Mouse (Mus musculus) mouse embryonic stem cell (cell line): ENCODE data around the gene Cep164.
"Not testable (repeated sequence)": the region's sequence is repeated elsewhere in the genome, so short reads cannot be mapped to it uniquely, and the experiment has no call there.

ENCODE experiments used
- in situ Hi-C, 2 experiments: fragments of 300-500 bp; cut with MboI; formaldehyde crosslinking; loops; 1 replicate in 1 of 2; 3 replicates in 1 of 2; pipeline ENCODE4 v1.14.3; 2019 to 2020; ENCODE audit warnings: low sequenced_read_pairs in 2 of 2, low pct_unique_long_range_greater_than_20kb in 1 of 2, mixed read lengths in 1 of 2; ENCODE audit not compliant: unreplicated experiment in 1 of 2

Gene Cep164

DNA sequence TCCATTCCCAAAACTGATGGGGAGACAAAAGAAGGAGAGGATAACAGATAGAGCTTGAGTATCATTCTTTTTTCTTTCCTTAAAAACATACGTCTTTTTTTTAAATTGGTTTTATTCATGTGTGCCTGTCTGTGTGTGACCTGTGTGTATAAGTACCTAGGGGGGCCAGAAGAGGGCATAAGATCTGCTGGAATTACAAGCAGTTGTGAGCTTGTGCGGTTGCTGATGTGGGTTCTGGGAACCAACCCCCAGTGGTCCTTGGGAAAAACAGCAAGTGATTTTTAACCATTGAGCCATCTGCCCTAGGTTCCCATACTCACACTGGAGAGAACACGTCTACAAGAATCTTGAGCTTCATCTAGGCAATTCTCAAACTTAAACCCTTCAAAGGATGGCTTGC is 31.2 kb downstream of the Cep164 start:
- in situ Hi-C loops = no loop called here

DNA sequence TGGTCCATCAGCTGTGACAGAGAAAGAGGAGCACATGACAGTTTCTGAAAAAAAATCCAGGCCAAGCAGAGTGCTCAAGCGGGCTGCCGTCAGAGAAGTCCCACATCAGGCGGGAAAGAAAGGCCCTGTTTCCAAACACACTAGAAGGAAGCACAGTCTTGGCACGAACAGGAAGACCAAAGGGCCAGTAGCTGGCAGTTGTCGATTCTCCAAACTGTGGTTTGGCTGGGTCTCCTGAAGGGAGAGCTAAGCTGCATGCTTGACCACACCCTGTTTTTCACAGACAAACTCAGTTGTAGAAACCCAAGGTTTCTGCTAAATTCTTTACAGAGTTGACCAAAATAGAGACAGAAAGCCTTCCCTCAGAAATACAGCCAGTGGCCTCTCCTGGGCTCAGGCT is 32.8 kb downstream of the Cep164 start:
- in situ Hi-C loops = no loop called here

DNA sequence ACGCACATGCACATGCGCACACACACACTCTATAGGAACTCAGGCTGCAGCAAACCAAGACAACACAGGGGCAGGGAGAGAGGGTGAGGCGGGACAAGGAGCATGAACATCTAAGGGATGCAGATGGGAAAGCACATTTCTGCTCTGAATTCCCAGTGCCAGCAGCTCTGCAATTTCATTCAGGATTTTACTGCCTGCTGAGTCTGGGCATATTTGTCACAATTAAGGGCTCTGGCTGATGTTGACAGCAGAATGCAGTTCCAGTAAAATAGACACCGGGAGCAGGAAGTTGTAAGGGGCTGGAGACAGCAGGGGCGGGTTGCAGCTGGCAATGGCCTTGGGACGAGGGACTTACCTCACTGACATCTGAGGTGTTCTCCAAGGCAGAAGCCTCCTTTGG is 34.8 kb downstream of the Cep164 start:
- in situ Hi-C loops = no loop called here

DNA sequence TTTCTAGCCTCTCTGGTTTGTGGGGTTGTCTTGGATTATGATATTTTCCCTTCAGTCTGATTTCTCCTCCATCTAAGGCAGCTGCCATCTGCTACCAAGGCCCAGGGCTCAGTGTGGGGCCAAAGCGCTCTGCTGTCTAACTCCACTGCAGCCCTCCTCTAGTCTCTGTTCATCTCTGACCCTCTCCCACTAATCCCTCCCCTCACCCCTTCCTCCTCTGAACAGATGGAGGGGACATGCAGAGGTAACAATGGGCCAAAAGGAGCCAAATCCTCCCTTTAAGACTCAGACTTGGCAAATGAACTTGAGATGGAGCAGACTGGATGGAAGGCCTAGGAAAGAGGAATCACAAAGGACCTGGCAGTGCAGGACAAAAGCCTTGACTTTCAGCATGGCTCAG is 36.3 kb downstream of the Cep164 start:
- in situ Hi-C loops = no loop called here

DNA sequence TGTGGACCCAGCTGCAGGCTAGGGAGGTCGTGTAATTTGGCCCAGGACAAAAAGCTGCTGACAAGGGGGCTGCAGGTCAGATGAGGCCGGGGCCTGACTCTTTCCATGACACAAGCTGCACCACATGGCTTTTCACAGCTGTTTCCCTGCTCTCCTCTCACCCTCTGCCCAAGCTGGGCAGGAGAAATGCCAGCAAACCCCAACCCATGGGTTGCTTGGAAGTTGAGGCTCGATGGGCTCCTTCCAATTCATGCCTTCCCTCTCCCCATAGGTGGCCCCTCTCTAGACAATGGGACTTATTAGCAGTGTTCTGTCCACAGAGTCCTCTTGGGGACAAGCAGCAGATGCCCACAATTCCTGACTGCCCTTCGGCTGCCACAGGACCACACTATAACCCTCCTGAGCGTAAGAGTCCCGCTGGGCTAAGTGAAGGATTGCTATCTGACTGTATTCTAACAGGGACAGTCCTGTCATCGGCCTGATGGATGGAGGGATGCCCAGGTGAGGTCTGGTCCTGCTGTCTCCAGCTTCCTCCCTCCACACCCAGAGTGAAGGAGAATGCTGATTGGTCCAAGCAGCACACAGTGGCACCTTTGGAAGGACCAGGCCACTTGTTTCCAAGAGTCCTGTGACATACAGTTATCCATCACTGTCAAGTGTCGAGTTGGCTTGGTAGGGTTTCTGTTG is 36.9 kb downstream of the Cep164 start:
- in situ Hi-C loops = no loop called here

DNA sequence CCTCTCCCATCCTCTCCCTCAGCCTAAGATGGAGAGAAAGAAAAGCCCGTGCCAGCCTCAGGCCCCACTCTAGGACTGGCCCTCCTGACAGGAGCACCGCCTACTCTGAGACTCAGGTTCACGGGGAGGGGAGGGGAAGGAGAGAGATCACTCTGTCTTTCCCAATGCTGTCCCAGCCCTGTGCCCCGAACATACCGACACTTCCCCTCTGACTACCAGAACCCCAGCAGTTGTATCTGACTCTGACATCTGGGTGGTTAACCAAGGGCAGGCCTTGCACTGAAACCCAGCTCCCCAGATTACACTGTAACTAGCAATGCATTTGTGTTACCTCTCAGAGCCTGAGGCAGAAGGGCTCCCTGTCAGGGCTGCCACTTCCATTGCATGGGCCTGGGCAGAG is 40.1 kb downstream of the Cep164 start:
- in situ Hi-C loops = no loop called here

DNA sequence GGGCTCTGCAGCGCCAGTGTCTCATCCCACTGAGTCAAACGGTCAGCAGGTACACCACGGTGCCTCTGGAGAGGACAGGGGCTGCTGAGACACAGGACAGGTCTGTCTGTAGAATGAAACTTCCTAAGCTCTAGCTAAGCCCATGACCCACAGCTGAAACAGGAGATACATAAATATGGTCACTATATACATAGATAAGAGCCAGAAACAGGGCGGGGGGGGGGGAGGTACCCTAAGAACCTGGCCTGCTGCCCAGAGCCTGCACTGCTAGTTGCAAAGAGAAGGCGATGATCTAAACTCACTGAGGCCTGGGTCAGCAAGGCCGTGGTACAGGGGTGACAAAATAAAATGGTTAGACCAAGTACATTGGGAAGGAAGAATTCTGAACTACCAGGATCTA is 40.9 kb downstream of the Cep164 start:
- in situ Hi-C loops = no loop called here

DNA sequence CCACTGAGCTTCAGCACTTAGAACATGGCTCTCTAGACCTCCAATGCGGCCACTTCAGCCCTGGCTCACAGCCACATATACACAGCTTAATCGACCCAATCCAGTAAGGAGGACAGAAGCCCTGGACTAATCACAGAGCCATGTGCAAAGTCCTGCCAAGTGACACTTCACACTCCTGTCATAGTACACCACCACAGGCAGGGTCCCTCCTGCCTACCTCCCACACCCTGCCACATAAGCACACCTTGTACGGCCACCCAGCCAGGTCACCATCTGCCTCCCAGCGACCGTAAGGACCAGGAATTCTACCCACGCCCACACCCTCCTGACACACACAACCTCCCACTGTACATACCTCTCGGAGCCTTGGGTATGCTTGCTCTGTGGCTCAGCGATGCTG is 41.4 kb downstream of the Cep164 start:
- in situ Hi-C loops = no loop called here

DNA sequence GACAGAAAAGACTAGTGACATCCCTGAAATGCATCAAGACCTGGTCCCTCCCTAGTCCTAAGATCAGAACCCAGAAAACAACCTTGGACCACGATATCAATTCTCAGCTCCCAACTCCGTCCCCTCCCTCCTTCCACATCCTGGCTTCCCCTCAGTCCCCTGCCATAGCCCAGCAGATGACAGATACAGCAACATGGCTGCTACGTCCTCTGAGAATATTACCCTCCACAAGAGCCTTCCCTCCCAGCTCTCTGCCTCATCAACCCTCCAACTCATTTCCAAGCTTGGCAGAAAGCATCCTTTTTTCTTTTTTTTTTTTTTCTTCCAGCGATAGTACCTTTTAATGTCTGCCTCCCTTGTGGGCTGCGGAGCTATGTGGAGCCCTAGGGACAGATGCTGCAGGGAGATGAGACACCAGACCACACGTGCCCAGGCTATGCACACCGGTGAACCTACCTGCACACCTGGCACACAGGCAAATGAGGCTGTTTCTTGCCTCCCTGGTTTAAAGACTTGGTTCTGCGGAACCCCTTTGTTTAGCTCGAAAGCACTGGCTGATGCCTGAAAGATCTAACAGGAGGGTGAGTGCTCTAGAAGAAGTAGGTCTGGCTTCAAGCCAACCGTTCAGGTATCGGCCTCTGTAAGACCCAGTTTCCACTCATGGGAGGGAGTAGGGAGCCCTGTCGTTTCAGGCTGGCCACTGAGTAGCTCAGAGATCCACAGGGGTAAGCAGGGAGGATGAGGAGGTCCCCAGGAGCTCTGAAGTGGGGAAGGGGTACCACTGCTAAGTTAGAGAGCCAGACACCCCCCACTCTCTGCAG is 45.0 kb downstream of the Cep164 start:
- in situ Hi-C loops = no loop called here

DNA sequence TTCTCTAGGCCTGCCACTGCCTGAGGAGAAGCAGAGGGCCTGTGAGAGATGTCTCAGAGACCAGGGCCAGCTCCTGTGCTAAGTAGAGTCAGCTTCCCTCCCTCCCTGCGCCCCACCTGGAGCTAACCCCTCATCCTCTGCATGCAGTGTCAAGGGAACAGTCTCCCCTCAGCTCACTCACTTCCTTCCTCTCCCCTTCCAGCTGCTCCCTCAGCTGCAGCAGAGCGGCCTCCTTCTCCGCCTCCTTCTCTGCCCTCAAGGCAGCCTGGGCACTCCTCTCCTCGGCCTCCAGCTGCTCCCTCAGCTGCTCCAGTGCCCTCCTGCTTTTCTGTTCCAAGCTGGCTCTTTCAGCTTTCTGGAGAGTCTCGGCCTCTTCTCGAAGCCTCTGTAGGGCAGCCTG is 49.3 kb downstream of the Cep164 start:
- in situ Hi-C loops = no loop called here

DNA sequence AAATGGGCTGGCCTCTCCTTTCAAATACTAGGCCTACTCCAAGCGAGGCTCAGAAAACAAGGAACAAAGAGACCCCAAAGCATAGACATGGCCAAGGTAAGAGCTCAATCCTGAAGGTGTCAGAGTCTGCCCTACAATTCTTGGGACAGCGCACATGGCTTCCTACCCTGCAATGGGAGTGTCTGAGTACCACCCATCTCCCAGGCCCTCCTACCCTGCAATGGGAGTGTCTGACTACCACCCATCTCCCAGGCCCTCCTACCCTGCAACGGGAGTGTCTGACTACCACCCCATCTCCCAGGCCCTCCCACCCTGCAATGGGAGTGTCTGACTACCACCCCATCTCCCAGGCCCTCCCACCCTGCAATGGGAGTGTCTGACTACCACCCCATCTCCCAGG is 52.3 kb downstream of the Cep164 start:
- in situ Hi-C loops = not testable (repeated sequence)

DNA sequence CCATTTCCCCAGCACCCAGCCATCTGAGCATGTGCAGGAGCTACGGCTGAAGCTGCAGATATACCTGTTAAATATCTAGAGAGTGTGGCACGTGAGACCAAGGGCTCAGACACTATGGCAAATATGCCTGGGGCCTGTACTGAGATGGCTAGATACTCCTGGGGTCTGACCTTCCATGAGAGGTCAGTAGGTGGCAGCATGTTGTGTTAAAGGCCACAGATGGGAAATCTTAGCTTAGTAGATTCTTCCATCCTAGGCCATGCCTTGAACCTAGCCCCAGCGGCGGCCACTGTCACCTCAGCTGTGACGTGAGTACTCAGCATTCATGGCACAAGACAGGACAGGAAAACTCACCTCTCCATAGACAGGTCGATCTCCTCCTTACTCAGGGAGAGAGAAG is 54.4 kb downstream of the Cep164 start:
- in situ Hi-C loops = no loop called here

DNA sequence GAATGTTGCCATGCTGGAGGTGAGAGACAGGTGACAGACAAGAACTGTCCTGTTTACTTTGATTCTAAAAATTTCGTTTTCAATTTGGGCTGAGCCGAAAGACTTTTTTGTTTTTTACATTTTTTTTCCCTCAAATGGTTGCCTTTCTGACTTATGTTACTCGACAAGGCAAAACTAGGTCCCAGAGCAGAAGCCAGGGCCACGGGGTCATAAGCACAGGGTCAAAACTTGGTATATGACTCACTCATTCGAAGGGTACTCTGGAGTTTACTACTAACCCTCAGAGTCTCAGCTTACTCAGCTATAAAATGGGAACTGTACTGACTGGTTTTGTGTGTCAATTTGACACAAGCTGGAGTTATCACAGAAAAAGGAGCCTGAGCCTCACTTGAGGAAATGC is 58.9 kb downstream of the Cep164 start:
- in situ Hi-C loops = no loop called here

DNA sequence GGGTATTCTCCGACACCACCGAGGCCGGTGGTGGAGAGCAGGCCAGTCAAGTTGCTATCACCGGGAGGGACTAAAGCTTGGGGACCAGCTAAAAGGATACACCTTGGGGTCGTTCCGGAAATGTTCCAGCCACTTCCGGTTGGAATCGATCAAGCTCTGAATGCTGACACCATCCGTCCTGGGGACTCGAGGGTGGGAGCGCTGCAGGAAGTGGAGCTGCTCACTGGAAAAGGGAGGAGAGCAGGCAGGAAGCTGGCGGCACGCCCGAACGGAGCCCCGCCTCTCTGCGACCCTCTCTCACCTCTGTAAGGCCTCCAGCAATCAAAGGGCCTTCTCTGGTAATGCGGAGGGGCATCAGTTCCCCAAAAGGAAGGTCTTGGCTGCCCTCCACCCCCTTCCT is 60.1 kb downstream of the Cep164 start:
- in situ Hi-C loops = no loop called here

DNA sequence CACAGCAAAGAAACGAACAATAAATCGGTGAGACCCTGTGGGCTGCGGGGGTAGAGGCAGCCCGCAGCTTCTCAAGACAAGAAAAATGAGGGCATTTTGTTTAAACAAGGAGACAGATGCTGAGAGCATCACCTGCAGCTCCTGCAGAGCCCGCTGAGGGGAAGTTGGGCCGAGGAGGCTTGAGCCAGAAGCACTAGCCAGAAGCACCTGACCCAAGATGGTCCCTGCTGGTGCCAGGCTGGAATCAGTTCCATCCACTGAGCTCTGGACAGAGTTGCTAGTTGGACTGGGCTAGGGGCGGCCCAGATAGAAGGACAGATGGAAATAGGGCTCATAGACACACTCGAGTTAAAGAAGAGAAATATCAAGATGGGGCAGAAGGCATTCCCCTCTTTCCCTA is 61.3 kb downstream of the Cep164 start:
- in situ Hi-C loops = no loop called here

DNA sequence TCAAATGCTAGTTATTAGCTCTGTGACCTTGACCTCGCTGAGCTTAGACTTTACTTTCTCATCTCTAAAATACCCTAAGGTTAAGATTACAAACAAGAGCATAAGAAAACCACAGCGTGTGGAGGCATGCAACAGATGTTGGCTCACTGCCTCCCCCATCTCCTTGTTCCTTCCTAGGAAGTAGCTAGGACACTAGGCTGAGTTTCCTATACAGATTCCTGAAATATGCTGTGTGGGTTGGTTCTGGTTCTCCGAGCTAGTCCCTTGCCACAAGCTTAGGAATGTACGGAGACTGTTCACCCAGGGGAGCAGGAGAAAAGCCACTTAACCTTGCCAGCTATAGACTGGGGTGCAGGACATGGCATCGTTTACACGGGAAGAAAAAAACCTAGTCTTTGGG is 62.3 kb downstream of the Cep164 start:
- in situ Hi-C loops = no loop called here

DNA sequence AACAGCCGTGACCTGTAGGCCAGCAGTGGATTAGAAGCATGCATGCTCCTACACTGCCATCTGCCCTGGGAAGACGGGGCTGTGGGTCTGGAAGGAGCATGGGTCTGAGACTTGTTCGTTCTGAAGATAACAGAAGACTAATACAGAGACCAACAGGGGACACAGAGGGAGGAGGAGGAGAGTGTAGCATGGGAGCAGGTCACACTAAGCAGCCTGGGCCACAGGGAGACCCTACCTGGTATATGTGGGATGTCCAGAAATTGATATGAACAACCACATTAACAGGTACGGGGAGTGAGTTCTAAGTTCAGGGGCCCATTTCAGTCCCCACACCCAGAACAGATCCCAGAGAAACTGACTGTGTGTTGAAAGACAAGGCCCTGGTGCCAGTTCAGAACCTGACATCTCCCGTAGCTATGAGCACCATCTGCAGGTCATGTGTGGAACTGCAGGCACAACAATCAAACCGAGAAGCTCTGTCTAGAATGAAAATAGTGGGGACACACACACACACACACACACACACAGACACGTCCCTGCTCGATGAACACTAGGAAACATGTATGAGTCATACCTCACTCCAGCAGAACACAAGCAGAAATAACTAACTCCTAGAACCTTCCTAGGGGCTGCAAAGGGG is 73.9 kb downstream of the Cep164 start:
- in situ Hi-C loops = no loop called here

DNA sequence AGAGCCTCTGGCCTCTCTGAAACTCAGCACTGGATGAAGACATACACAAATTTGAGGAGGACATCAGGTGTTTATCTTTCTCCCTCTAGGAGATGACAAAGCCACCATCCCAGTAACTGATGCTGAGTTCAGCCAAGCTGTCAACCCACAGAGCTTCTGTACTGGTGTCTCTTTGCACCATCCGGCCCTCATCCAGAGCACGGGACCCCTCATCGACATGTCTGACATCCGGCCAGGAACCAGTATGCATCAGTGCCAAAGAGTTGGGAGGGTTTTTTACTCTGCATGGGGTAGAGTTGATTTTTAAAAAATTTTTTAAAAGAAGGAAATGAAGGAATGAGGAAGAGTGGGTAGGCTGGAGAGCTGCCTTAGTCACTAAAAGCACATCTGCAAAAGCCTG is 78.6 kb downstream of the Cep164 start:
- in situ Hi-C loops = no loop called here

DNA sequence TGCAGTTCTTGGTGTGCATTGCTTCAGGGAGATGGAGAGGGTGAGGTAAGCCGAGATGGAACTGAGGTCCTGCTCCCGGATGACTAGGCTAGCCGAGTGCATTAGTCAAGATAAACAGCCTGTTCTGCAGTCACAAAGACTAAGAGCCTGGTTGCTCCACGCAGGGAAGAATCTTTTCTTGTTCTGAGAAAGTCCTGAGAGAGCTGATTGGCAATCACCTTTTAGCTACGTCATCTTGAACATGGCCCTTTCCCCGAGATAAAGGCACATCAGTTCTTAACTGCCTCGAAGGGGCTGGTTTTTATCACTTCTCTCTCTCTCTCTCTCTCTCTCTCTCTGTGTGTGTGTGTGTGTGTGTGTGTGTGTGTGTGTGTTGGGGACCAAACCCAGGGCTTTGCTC is 83.0 kb downstream of the Cep164 start:
- in situ Hi-C loops = no loop called here

DNA sequence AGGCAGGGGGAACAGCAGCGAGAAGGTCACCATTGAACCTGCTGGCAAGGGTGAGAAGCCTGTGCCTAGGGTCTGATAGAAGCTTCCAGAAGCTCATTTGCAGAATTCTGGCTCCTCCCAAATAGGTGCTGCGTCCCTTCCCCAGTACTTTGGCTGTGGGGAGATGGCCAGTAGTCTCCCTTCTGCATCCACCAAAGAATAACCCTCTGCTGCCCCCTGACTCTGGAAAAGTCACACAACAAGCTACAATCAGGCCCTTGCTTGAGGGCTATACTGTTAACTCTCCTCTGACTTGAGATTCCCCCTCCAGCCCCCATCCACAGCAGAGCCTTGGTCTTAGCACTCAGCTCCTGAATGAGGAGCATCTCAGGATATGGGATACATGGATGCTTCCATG is 87.9 kb downstream of the Cep164 start:
- in situ Hi-C loops = no loop called here
